Mouse (Mus musculus) testis, adult 2 months (tissue): ENCODE measurements around the gene Thnsl2. TPM values are rescaled to one million over a fixed set of nuclear protein-coding genes. Genes with fewer than 3 reads are reported as not detected.

Source experiments
- H3K27ac ChIP-seq: fragments of 200-500 bp; 2 replicates; pipeline ENCODE4 v1.5.1; 2012; ENCODE audit warnings: low read depth, low read length; ENCODE audit not compliant: control insufficient read depth, insufficient read depth
- H3K27me3 ChIP-seq: fragments of 200-500 bp; 2 replicates; pipeline ENCODE4 v1.6.1; 2012; ENCODE audit warnings: mild to moderate bottlenecking, low read length, moderate library complexity; ENCODE audit not compliant: control insufficient read depth, insufficient read depth
- H3K36me3 ChIP-seq: fragments of 200-500 bp; 2 replicates; pipeline ENCODE4 v1.6.1; 2012; ENCODE audit warnings: mild to moderate bottlenecking, low read length; ENCODE audit not compliant: control insufficient read depth, insufficient read depth
- H3K4me1 ChIP-seq: fragments of 200-500 bp; 2 replicates; pipeline ENCODE4 v1.6.1; 2012; ENCODE audit warnings: low read length; ENCODE audit not compliant: control insufficient read depth, insufficient read depth
- H3K4me3 ChIP-seq: fragments of 200-500 bp; 2 replicates; pipeline ENCODE4 v1.5.1; 2012; ENCODE audit warnings: low read depth, mild to moderate bottlenecking, low read length, moderate library complexity, mixed read lengths; ENCODE audit not compliant: control insufficient read depth
- CTCF ChIP-seq: fragments of 200-500 bp; IDR thresholded peaks from 2 replicates; pipeline ENCODE4 v1.5.1; 2012; ENCODE audit warnings: low read depth, mild to moderate bottlenecking, inconsistent platforms, low read length, moderate library complexity; ENCODE audit not compliant: control insufficient read depth, insufficient read depth, insufficient replicate concordance
- POLR2A ChIP-seq: fragments of 200-500 bp; IDR thresholded peaks from 2 replicates; pipeline ENCODE4 v1.6.1; 2012; ENCODE audit warnings: low read depth, mild to moderate bottlenecking, inconsistent platforms, low read length, moderate library complexity; ENCODE audit not compliant: control insufficient read depth
- polyA plus RNA-seq: library from polyadenylated mRNA; depleted of rRNA; stranded (reverse); fragments of >200 nt; gene quantifications from 2 replicates; pipeline ENCODE4 v1.2.3, GENCODE M21; 2012

The Thnsl2 gene
- polyA plus RNA-seq, 1 experiment = 4.0 TPM

GRCm38 (mm10) chr6:71096126-71096525 lies 48.1 kb downstream of the Thnsl2 start:
- Histone ChIP-seq H3K4me3 (no peak overlapping the region), H3K36me3 (no peaks in the 10 kb centered on the region), H3K4me1 (no peaks in the 10 kb centered on the region), H3K27me3 (no peaks in the 10 kb centered on the region), H3K27ac (no peak overlapping the region)
- no peak for TF ChIP-seq POLR2A
- no peak for TF ChIP-seq CTCF

- TF ChIP-seq POLR2A (no peak), CTCF (no peak)
- Histone ChIP-seq H3K4me3 (no peak overlapping the region), H3K27ac (no peak overlapping the region), H3K27me3 (no peaks in the 10 kb centered on the region), H3K36me3 (no peaks in the 10 kb centered on the region), H3K4me1 (no peaks in the 10 kb centered on the region)
These were observed 49.5 kb downstream of the Thnsl2 start for GRCm38 (mm10) chr6:71094693-71095092.

GRCm38 (mm10) chr6:71093686-71094085 lies 50.6 kb downstream of the Thnsl2 start:
- Histone ChIP-seq H3K27me3 (no peaks in the 10 kb centered on the region), H3K4me1 (no peaks in the 10 kb centered on the region), H3K36me3 (no peaks in the 10 kb centered on the region), H3K27ac (no peak overlapping the region), H3K4me3 (no peak overlapping the region)
- TF ChIP-seq CTCF (no peak), POLR2A (no peak)

- H3K4me1 ChIP-seq = no peaks in the 10 kb centered on the region
- no peaks in the 10 kb centered on the region for H3K27me3 ChIP-seq
- H3K36me3 ChIP-seq = no peaks in the 10 kb centered on the region
- no peak overlapping the region for H3K27ac ChIP-seq
- H3K4me3 ChIP-seq = no peak overlapping the region
- TF ChIP-seq POLR2A = no peak
- TF ChIP-seq CTCF = no peak
These were observed 53.8 kb downstream of the Thnsl2 start for GRCm38 (mm10) chr6:71090475-71090874.

GRCm38 (mm10) chr6:71089735-71090134 lies 54.5 kb downstream of the Thnsl2 start:
- Histone ChIP-seq H3K4me1 (no peaks in the 10 kb centered on the region), H3K4me3 (no peak overlapping the region), H3K36me3 (no peaks in the 10 kb centered on the region), H3K27me3 (no peaks in the 10 kb centered on the region), H3K27ac (no peak overlapping the region)
- no peak for TF ChIP-seq CTCF
- no peak for TF ChIP-seq POLR2A

- TF ChIP-seq POLR2A = no peak
- TF ChIP-seq CTCF = no peak
- no peaks in the 10 kb centered on the region for H3K4me1 ChIP-seq
- H3K27ac ChIP-seq = no peak overlapping the region
- H3K36me3 ChIP-seq = no peaks in the 10 kb centered on the region
- no peaks in the 10 kb centered on the region for H3K27me3 ChIP-seq
- no peak overlapping the region for H3K4me3 ChIP-seq
These were observed 55.2 kb downstream of the Thnsl2 start for GRCm38 (mm10) chr6:71088992-71089391.

DNA sequence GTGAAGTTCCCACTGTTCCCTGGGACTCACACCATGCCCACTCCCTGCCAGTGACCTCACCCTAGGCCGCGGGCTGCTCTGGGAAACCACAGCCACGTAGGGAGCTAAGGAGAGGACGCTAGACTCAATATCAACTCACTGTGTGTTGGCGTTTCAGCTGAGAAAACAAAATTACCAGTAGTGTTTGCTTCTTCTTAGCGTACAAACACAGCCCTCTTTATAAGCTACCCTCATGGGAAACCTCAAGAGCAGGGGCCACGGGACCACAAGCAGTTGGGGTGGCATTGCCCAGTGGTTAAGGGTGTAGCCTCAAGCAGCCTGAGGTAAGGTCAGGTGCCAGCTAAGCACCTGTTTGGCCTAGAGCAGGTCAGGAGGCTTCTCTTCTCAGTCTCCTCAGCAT lies 60.8 kb downstream of the Thnsl2 start:
- Histone ChIP-seq H3K27me3 (no peaks in the 10 kb centered on the region), H3K4me1 (no peaks in the 10 kb centered on the region), H3K36me3 (no peaks in the 10 kb centered on the region), H3K27ac (no peak overlapping the region), H3K4me3 (no peak overlapping the region)
- no peak for TF ChIP-seq POLR2A
- no peak for TF ChIP-seq CTCF

DNA sequence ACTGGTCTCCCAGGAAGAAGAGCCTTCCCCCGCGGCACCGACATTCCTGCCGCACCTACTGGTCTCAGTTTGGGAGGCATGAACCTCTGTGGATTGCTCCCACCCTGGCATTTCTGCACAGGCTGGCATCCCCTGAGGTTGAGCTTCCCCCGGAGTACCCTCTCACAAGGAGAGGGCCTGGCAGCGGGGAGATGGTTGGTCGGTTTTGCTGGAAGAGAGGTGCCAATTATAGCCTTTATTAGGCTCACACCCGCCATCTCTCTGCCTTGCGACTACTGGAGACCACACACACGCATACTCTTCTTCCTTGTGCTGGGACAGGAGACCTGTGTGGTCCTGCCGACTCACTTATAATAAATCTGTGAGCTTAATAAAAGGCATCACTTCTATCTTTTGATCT lies 62.2 kb downstream of the Thnsl2 start:
- Histone ChIP-seq H3K4me3 (no peak overlapping the region), H3K27me3 (no peaks in the 10 kb centered on the region), H3K36me3 (no peaks in the 10 kb centered on the region), H3K27ac (no peak overlapping the region), H3K4me1 (no peaks in the 10 kb centered on the region)
- no peak for TF ChIP-seq CTCF
